Mouse (Mus musculus) heart, adult 2 months (tissue): ENCODE measurements around the gene Cblc. TPM values are rescaled to one million over a fixed set of nuclear protein-coding genes. Genes with fewer than 3 reads are reported as not detected.

Experiments used
- DNase-seq, 2 experiments: peaks; one replicate each; pipeline ENCODE4 v3.0.0; 2021
- H3K27ac ChIP-seq: fragments of 200-600 bp; 2 replicates; pipeline ENCODE4 v1.8.1; 2022
- H3K27me3 ChIP-seq: fragments of 200-500 bp; 2 replicates; pipeline ENCODE4 v1.6.1; 2012; ENCODE audit warnings: mild to moderate bottlenecking, low read length, inconsistent platforms, mixed read lengths; ENCODE audit not compliant: control insufficient read depth, insufficient read depth
- H3K36me3 ChIP-seq: fragments of 200-500 bp; 2 replicates; pipeline ENCODE4 v1.6.1; 2012; ENCODE audit warnings: low read length, inconsistent platforms; ENCODE audit not compliant: control insufficient read depth, insufficient read depth
- H3K4me1 ChIP-seq: fragments of 200-500 bp; 2 replicates; pipeline ENCODE4 v1.6.1; 2011; ENCODE audit warnings: low read length; ENCODE audit not compliant: control insufficient read depth, insufficient read depth
- H3K4me3 ChIP-seq: fragments of 200-600 bp; 2 replicates; pipeline ENCODE4 v1.8.1; 2022
- H3K79me2 ChIP-seq: fragments of 200-500 bp; replicated peaks from 2 replicates; pipeline ENCODE4 v1.6.1; 2012; ENCODE audit warnings: mild to moderate bottlenecking, inconsistent platforms, low read length, moderate library complexity, mixed read lengths; ENCODE audit not compliant: control insufficient read depth, insufficient read depth
- H3K9ac ChIP-seq: fragments of 200-500 bp; 2 replicates; pipeline ENCODE4 v1.6.1; 2012; ENCODE audit warnings: low read depth, mild to moderate bottlenecking, control low read depth, inconsistent platforms, low read length, mixed read lengths
- CTCF ChIP-seq: fragments of 200-600 bp; IDR thresholded peaks from 2 replicates; pipeline ENCODE4 v1.8.1; 2022; ENCODE audit warnings: antibody characterized with exemption, mild to moderate bottlenecking, moderate library complexity
- EP300 ChIP-seq: fragments of 200-500 bp; IDR thresholded peaks from 2 replicates; pipeline ENCODE4 v1.6.1; 2011; ENCODE audit warnings: low read depth, low read length, control low read depth; ENCODE audit not compliant: insufficient read depth
- POLR2A ChIP-seq: fragments of 200-500 bp; IDR thresholded peaks from 2 replicates; pipeline ENCODE4 v1.6.1; 2011; ENCODE audit warnings: mild to moderate bottlenecking, low read depth, low read length, control low read depth; ENCODE audit not compliant: insufficient read depth
- WGBS: fragments of 180-500 bp; shearing (Covaris S2); methylation state at CpG from one replicate; pipeline ENCODE4 v1.1.7; 2018; 5-methylcytosine and 5-hydroxymethylcytosine counted together
- intact Hi-C: fragments of 180-260 bp; cut with DNase I; formaldehyde crosslinking; loops from one replicate; pipeline ENCODE4 v1.15.1; 2025
- polyA plus RNA-seq: library from polyadenylated mRNA; depleted of rRNA; stranded (reverse); fragments of >200 nt; gene quantifications from 2 replicates; pipeline ENCODE4 v1.2.3, GENCODE M21; 2012; rRNA removed
- total RNA-seq, 2 experiments: library from RNA; stranded (reverse); gene quantifications; 2 replicates each; pipeline ENCODE4 v1.2.3; 2021

The Cblc gene
- total and polyA plus RNA-seq, 3 experiments, result 0.63 to 1.2 (median 0.77) TPM

DNA sequence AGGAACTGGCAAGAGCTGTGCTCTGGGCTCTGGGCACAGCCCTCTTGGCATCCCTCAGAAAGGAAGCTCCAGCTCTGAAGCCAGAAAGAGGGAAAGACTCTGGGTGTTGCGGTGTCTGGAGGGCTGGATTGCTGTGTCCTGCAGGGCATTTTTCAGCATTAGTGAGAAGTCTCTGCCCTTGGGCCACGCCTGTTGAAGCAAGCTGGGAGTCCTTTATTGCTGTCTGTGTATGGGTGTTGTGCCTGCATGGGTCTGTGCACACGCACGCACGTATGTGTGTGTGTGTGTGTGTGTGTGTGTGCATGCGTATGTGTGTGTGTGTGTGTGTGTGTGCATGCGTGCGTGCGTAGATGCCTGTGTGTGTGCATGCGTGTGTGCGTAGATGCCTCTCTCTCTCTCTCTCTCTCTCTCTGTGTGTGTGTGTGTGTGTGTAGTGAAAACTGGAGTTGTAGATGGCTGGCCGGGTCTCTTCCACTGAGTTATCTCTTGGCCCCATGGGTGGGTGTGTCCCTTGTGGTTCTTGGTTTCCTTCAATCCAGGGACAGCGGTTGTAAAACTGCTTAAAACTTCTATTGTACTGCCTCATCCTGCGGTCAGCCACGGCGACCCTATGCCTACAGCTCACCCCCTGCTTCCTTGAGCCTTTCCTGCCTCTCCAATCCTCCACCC lies 60.1 kb downstream of the Cblc start:
- H3K4me1 ChIP-seq, result peaks cover 3% of the 10 kb centered on the region
- H3K27ac ChIP-seq, result no peak overlapping the region
- no peaks in the 10 kb centered on the region for H3K36me3 ChIP-seq
- no peaks in the 10 kb centered on the region for H3K27me3 ChIP-seq
- intact Hi-C loops, result no loop called here
- no peak overlapping the region for H3K9ac ChIP-seq
- WGBS, result 69% methylated on average over 16 of the region's 16 CpGs
- no peaks in the 10 kb centered on the region for H3K79me2 ChIP-seq
- DNase-seq, result no peak
- H3K4me3 ChIP-seq, result no peak overlapping the region
- no peak for TF ChIP-seq CTCF
- no peak for TF ChIP-seq EP300
- no peak for TF ChIP-seq POLR2A

DNA sequence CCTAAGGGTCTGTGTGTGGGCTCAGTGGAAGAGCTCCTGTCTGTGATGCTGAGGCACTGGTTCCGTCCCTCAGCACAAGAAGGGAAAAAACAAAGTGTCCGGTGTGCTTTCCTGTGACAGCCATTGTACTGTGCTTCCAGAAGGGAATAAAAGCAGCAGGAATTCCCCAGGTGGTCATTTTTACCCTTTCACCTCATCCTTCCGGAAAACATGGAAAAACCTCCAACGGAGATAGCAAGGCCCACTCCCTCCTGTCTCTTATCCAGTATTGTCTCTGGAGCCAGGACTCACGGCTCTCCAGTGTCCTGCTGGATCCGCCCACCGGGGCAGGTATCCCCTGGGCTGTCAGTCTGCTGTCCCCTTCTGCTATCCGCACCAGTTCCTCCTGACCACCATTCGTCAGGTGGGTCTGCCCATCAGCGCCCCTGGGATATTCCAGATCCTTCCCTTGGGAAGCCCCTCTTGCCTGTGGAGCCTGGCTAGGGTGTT lies 62.4 kb downstream of the Cblc start:
- intact Hi-C loops, result no loop called here
- H3K27ac ChIP-seq, result peak overlapping the region; percentile 33; the same call in 1 of the 2 replicates
- H3K4me1 ChIP-seq, result peaks cover 3% of the 10 kb centered on the region
- DNase-seq, result no peak
- 47% methylated on average over 10 of the region's 10 CpGs for WGBS
- no peak for TF ChIP-seq POLR2A
- H3K9ac ChIP-seq, result no peak overlapping the region
- H3K4me3 ChIP-seq, result no peak overlapping the region
- H3K36me3 ChIP-seq, result no peaks in the 10 kb centered on the region
- H3K79me2 ChIP-seq, result no peaks in the 10 kb centered on the region
- H3K27me3 ChIP-seq, result no peaks in the 10 kb centered on the region

Other genes starting within 250 kb of the Cblc start
- 10 to 100 TPM; 58.0 to 69.5 TPM for gene Ppp1r37, start 233.7 kb downstream of the Cblc start, total RNA-seq
- gene Ppp1r37, start 233.7 kb downstream of the Cblc start, polyA plus RNA-seq, result 56.0 and 66.4 TPM in 2 replicates
- under 1 TPM; 0.42 to 0.43 TPM for gene Zfp296, start 219.5 kb downstream of the Cblc start, total RNA-seq
- 0.82 and 1.0 TPM in 2 replicates for gene Zfp296, start 219.5 kb downstream of the Cblc start, polyA plus RNA-seq
- 10 to 100 TPM; 48.5 to 48.6 TPM for gene Gemin7, start 219.2 kb downstream of the Cblc start, total RNA-seq
- gene Gemin7, start 219.2 kb downstream of the Cblc start, polyA plus RNA-seq, result 75.2 and 87.3 TPM in 2 replicates
- gene Clasrp, start 192.3 kb downstream of the Cblc start, total RNA-seq, result 10 to 100 TPM; 13.9 to 14.0 TPM
- 26.1 and 32.0 TPM in 2 replicates for gene Clasrp, start 192.3 kb downstream of the Cblc start, polyA plus RNA-seq
- 1 to 10 TPM; 7.1 to 7.6 TPM for gene Relb, start 167.4 kb downstream of the Cblc start, total RNA-seq
- 9.5 and 12.1 TPM in 2 replicates for gene Relb, start 167.4 kb downstream of the Cblc start, polyA plus RNA-seq
- gene Clptm1, start 131.8 kb downstream of the Cblc start, total RNA-seq, result 10 to 100 TPM; 61.7 to 74.9 TPM
- 70.1 and 123 TPM in 2 replicates for gene Clptm1, start 131.8 kb downstream of the Cblc start, polyA plus RNA-seq
- under 1 TPM in 1 of 2 experiments, not detected in 1; 0.47 TPM for gene Apoc2, start 118.9 kb downstream of the Cblc start, total RNA-seq
- not detected in 2 replicates for gene Apoc2, start 118.9 kb downstream of the Cblc start, polyA plus RNA-seq
- gene Gm44805, start 115.4 kb downstream of the Cblc start, total RNA-seq, result not detected
- not detected in 2 replicates for gene Gm44805, start 115.4 kb downstream of the Cblc start, polyA plus RNA-seq
- not detected for gene Apoc4, start 115.3 kb downstream of the Cblc start, total RNA-seq
- 0.82 TPM in 1 of 2 replicates, not detected in the other for gene Apoc4, start 115.3 kb downstream of the Cblc start, polyA plus RNA-seq
- 1 to 10 TPM; 2.7 to 4.2 TPM for gene Apoc1, start 104.1 kb downstream of the Cblc start, total RNA-seq
- gene Apoc1, start 104.1 kb downstream of the Cblc start, polyA plus RNA-seq, result 3.1 and 7.2 TPM in 2 replicates
- 100 to 1,000 TPM; 278 to 293 TPM for gene Apoe, start 97.6 kb downstream of the Cblc start, total RNA-seq
- 456 and 519 TPM in 2 replicates for gene Apoe, start 97.6 kb downstream of the Cblc start, polyA plus RNA-seq
- 10 to 100 TPM; 92.7 to 98.2 TPM for gene Tomm40, start 81.4 kb downstream of the Cblc start, total RNA-seq
- gene Tomm40, start 81.4 kb downstream of the Cblc start, polyA plus RNA-seq, result 81.9 and 91.2 TPM in 2 replicates
- gene Nectin2, start 46.3 kb downstream of the Cblc start, total RNA-seq, result 10 to 100 TPM; 30.2 to 41.4 TPM
- gene Nectin2, start 46.3 kb downstream of the Cblc start, polyA plus RNA-seq, result 29.4 and 30.7 TPM in 2 replicates
- gene Bcam, start 25.8 kb downstream of the Cblc start, total RNA-seq, result 100 to 1,000 TPM; 190 to 214 TPM
- 240 and 262 TPM in 2 replicates for gene Bcam, start 25.8 kb downstream of the Cblc start, polyA plus RNA-seq
- 1 to 10 TPM; 3.5 to 6.1 TPM for gene Bcl3, start 26.0 kb upstream of the Cblc start, total RNA-seq
- gene Bcl3, start 26.0 kb upstream of the Cblc start, polyA plus RNA-seq, result 11.9 and 14.0 TPM in 2 replicates
- not detected for gene Gm19345, start 55.2 kb upstream of the Cblc start, total RNA-seq
- gene Gm19345, start 55.2 kb upstream of the Cblc start, polyA plus RNA-seq, result not detected in 2 replicates
- under 1 TPM in 1 of 2 experiments, not detected in 1; 0.14 TPM for gene Ceacam16, start 64.5 kb upstream of the Cblc start, total RNA-seq
- 0.35 and 0.66 TPM in 2 replicates for gene Ceacam16, start 64.5 kb upstream of the Cblc start, polyA plus RNA-seq
- not detected for gene Ceacam19, start 91.2 kb upstream of the Cblc start, total RNA-seq
- not detected in 2 replicates for gene Ceacam19, start 91.2 kb upstream of the Cblc start, polyA plus RNA-seq
- gene Pvr, start 124.4 kb upstream of the Cblc start, total RNA-seq, result 10 to 100 TPM; 20.1 to 24.5 TPM
- gene Pvr, start 124.4 kb upstream of the Cblc start, polyA plus RNA-seq, result 18.1 and 34.0 TPM in 2 replicates
- 1 to 10 TPM; 1.9 to 2.9 TPM for gene Igsf23, start 153.9 kb upstream of the Cblc start, total RNA-seq
- 8.6 and 9.9 TPM in 2 replicates for gene Igsf23, start 153.9 kb upstream of the Cblc start, polyA plus RNA-seq
- gene Ceacam20, start 168.6 kb upstream of the Cblc start, total RNA-seq, result not detected
- not detected in 2 replicates for gene Ceacam20, start 168.6 kb upstream of the Cblc start, polyA plus RNA-seq
- not detected for gene Nlrp9b, start 194.7 kb upstream of the Cblc start, total RNA-seq
- gene Nlrp9b, start 194.7 kb upstream of the Cblc start, polyA plus RNA-seq, result not detected in 2 replicates